Mouse (Mus musculus) urinary bladder, postnatal 14 days (tissue): ENCODE results near the gene Cdhr4.
"Not testable (repeated sequence)": the region's sequence is repeated elsewhere in the genome, so short reads cannot be mapped to it uniquely, and the experiment has no call there.

ENCODE experiments used
- DNase-seq: peaks from one replicate; pipeline ENCODE4 v3.0.0; 2021; ENCODE audit warnings: low spot score

Cdhr4 gene

DNA sequence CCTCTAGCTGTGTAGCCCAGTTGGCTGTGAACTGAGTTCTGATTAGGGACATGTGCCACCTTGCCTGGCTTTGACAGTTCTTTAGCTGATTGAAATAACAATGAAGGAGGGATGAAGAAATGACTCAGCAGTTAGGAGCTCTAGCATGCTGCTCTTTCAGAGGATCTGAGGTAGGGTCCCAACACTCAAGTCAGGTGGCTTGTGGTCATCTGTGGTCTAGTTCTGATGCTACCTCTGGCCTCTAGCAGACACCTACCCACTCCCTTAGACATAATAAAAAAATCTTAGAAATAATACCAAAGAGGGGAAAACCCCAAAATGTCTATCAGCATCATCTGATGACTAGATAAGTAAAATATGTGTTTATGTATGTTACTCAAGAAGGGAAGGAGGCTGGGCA lies 18.1 kb downstream of the Cdhr4 start:
- no peak for DNase-seq

- DNase-seq: not testable (repeated sequence)
Observed at GRCm38 (mm10) chr9:108013577-108013976, 21.3 kb downstream of the Cdhr4 start.

DNA sequence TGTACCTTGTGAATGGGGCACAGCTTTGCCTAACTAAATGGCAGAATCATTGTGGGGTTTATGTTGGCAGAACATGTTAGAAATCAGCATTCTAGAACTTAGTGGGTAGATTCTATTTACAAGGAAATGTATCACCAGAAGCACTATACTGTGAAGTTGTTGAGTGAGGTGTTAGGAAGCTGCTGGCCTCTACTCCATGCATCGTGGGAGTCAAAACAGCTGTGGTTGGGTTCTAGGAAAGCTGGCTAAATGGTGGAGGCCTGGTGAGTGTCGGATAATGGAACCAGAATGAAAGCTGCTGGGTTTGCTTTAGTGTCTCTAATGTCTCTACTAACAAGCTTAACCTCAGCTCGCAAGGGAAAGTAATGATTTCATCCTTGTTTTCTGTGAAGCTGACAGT lies 24.8 kb downstream of the Cdhr4 start:
- DNase-seq: no peak

DNA sequence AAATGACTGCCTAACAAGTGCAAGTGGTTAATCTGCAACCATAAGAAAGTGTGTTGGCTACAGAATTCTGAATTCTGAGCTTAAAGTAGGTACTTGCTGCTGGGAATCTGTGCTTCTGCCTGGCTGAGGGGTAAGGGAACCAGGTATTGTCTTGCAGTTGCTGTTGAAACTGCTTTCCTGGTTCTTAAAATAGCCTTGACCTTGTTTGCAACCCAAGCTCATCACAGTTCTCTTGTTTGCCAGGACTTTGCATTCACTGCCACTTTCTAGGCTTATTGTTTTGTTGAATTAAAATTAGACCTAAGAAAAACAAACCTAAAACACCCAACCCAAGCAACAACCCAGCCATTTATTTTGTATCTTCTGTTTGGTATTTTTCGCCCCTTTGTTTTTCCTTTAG lies 28.4 kb downstream of the Cdhr4 start:
- DNase-seq: no peak

DNA sequence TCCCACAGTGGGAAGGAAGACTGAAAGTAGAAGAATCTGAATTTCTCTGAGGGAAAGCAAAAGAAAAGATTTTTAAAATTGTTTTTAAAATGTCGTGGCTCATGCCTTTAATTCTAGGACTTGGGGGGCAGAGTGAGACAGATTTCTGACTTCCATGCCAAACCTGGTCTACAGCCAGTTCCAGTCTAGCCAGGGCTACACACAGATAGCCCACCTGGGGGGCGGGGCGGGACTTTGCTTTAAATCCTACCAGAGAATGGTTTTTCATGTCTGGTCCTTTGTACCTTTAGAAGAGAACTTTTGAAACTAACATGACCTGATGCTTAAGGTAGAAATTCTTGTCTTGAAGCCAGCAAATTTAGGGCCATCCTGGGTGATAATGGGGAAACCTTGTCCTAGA lies 30.9 kb downstream of the Cdhr4 start:
- DNase-seq: no peak

DNA sequence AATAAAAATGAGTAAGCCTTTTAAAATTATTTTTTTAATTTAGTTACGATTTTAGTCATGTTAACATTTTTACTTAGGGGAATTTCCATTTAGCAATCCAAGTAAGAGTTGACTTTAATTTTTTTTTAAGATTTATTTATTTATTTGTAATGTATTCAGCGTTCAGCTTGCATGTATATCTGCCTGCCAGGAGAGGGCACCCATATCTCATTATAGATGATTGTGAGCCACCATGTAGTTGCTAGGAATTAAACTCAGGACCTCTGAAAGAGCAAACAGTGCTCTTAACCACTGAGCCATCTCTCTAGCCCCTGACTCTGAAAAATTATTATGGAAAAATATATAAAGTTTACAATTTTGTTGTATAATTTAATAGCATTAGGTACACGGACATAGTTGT lies 34.3 kb downstream of the Cdhr4 start:
- DNase-seq: no peak

- DNase-seq: no peak
Observed at GRCm38 (mm10) chr9:108027867-108028266, 35.6 kb downstream of the Cdhr4 start.

DNA sequence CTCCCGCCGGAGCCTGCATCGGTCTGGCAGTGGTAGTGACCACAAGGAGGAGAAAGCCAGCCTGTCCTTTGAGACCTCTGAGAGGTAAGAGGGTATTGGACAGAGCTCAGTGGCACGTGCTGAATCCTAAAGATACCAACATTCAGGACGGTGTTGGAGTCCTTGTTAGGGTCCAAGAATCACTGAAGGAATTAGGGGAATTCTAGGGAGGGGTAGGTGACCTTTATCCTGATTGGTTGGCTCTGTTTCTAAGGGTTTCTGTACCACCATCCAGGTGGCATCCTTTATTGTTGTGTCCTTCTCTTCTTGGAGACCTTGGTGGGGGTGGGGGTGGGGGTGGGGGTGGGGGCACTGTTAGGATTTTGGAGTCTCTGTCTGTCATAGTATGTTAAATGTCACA lies 39.8 kb downstream of the Cdhr4 start:
- no peak for DNase-seq

GRCm38 (mm10) chr9:108035331-108036156 lies 43.2 kb downstream of the Cdhr4 start:
- peak; percentile 45 for DNase-seq

GRCm38 (mm10) chr9:108044751-108045492 lies 52.6 kb downstream of the Cdhr4 start:
- no peak for DNase-seq

- no peak for DNase-seq
Observed at GRCm38 (mm10) chr9:108046582-108046981, 54.3 kb downstream of the Cdhr4 start.

DNA sequence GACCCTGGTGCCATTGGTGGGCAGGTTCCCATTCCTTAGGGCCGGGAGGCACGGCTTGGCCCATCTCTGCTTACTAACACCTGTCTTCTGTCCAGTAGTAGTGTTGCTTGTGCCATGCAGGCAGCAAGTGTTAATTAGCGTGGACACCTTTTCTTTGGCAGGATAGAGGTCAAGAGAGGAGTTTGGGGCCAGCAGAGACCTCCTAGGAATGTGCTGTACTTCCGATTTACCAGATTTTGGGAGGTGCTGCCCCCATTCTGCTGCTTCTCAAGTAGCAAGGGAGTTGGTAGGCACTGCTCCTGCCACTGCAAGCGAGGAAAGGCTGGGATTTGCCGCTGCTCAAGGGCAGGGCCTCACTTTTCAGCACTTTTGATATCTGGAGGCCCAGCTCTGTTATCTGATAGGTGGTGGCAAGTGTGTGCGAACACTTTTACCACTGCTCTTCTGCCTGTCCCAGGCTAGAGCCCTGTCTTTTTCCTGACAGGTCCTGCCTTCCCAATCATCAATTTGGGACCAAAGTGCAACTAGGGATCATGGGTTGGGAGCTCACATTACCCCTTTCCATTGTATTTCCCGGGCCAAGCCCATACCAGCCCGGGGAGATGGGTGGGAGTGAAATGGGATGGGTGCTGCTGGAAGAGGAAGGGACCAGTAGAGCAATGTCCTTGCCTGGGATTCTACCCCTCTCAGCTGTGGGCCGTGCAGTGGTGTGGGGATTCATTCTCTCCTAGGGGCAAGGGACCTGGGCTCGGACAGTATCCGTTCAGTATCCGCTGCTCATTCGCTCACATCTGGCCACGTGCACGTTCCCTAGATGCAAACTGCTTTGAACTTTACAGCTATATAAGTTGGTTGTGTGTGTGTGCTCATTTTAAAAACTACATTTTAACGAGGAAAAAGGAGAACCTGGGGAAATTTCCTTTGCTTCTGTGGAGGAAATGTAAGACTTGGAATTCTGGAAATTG lies 55.6 kb downstream of the Cdhr4 start:
- DNase-seq: no peak

- DNase-seq: no peak
Observed at GRCm38 (mm10) chr9:108048566-108048955, 56.3 kb downstream of the Cdhr4 start.

DNA sequence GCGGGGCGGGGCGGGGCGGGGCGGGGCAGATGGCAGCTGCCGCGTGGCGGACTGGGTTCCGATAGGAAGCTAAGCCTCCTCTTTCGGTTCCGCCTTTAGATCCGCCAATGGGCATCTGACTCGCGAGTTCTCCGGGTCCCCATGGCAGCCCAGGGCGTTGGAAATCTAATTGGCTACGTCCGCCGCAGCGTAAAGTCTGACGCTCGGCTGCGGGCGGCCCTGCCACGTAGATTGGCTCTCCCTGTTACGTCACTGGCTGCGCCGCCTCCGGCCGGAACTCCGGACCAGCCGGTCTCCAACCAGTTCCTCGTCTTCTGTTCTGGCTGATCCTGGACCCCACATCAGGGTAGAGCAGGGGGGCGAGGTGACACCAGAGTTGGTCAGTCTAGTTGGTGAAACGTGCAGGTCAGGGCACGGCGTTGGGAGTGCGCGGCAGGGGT lies 56.7 kb downstream of the Cdhr4 start, which contains the start of gene Gmppb:
Gene Gmppb (plus strand): TSS at position 227 of the 440 bp plus-strand sequence.
- DNase-seq: peak; percentile 97
